Mouse (Mus musculus) liver, adult 2 months (tissue): ENCODE results near the gene Olfm1. TPM values are rescaled to one million over a fixed set of nuclear protein-coding genes. Genes with fewer than 3 reads are reported as not detected.
A peak's percentile ranks its signal among the peaks of the same experiment; 100 is the strongest.

Experiments
- DNase-seq: peaks from one replicate; pipeline ENCODE4 v3.0.0-alpha.2; 2011; ENCODE audit warnings: low read depth, low spot score; ENCODE audit errors: extremely low read depth
- H3K27ac ChIP-seq: fragments of 200-500 bp; replicated peaks from 2 replicates; pipeline ENCODE4 v1.5.1; 2012; ENCODE audit warnings: low read depth, mild to moderate bottlenecking, control low read depth, inconsistent platforms, low read length; ENCODE audit not compliant: insufficient read depth
- H3K27me3 ChIP-seq: fragments of 200-500 bp; 2 replicates; pipeline ENCODE4 v1.6.1; 2012; ENCODE audit warnings: mild to moderate bottlenecking, moderate library complexity, low read length, inconsistent platforms; ENCODE audit not compliant: control insufficient read depth, insufficient read depth
- H3K36me3 ChIP-seq: fragments of 200-500 bp; 2 replicates; pipeline ENCODE4 v1.6.1; 2012; ENCODE audit warnings: low read length, inconsistent platforms; ENCODE audit not compliant: control insufficient read depth, insufficient read depth
- H3K4me1 ChIP-seq: fragments of 200-500 bp; 2 replicates; pipeline ENCODE4 v1.6.1; 2011; ENCODE audit warnings: low read length; ENCODE audit not compliant: control insufficient read depth, insufficient read depth
- H3K4me3 ChIP-seq: fragments of 200-500 bp; 2 replicates; pipeline ENCODE4 v1.5.1; 2011; ENCODE audit warnings: low read depth, mild to moderate bottlenecking, control low read depth, low read length, moderate library complexity; ENCODE audit not compliant: insufficient read depth
- H3K79me2 ChIP-seq: fragments of 200-500 bp; 2 replicates; pipeline ENCODE4 v1.6.1; 2012; ENCODE audit warnings: inconsistent platforms, mild to moderate bottlenecking, low read length, moderate library complexity; ENCODE audit not compliant: control insufficient read depth, insufficient read depth
- H3K9ac ChIP-seq: fragments of 200-500 bp; 2 replicates; pipeline ENCODE4 v1.6.1; 2012; ENCODE audit warnings: low read depth, mild to moderate bottlenecking, control low read depth, inconsistent platforms, low read length
- CTCF ChIP-seq: fragments of 200-500 bp; IDR thresholded peaks from 2 replicates; pipeline ENCODE4 v1.5.1; 2011; ENCODE audit warnings: low read depth, low read length, control low read depth
- POLR2A ChIP-seq: fragments of 200-500 bp; IDR thresholded peaks from 2 replicates; pipeline ENCODE4 v1.6.1; 2011; ENCODE audit warnings: low read length, control low read depth; ENCODE audit not compliant: insufficient read depth; ENCODE audit errors: extremely low read depth
- WGBS: fragments of 180-500 bp; shearing (Covaris S2); methylation state at CpG from one replicate; pipeline ENCODE4 v1.1.7; 2018; 5-methylcytosine and 5-hydroxymethylcytosine counted together
- polyA plus RNA-seq: library from polyadenylated mRNA; depleted of rRNA; stranded (reverse); fragments of >200 nt; gene quantifications from 2 replicates; pipeline ENCODE4 v1.2.3, GENCODE M21; 2012; rRNA removed
- total RNA-seq: library from RNA; depleted of rRNA; stranded (reverse); fragments of >200 nt; gene quantifications from 2 replicates; pipeline ENCODE4 v1.2.3, GENCODE M21; 2014; rRNA removed

Gene Olfm1
- total RNA-seq (1.5 and 1.7 TPM in 2 replicates), polyA plus RNA-seq (2.6 and 3.4 TPM in 2 replicates)

DNA sequence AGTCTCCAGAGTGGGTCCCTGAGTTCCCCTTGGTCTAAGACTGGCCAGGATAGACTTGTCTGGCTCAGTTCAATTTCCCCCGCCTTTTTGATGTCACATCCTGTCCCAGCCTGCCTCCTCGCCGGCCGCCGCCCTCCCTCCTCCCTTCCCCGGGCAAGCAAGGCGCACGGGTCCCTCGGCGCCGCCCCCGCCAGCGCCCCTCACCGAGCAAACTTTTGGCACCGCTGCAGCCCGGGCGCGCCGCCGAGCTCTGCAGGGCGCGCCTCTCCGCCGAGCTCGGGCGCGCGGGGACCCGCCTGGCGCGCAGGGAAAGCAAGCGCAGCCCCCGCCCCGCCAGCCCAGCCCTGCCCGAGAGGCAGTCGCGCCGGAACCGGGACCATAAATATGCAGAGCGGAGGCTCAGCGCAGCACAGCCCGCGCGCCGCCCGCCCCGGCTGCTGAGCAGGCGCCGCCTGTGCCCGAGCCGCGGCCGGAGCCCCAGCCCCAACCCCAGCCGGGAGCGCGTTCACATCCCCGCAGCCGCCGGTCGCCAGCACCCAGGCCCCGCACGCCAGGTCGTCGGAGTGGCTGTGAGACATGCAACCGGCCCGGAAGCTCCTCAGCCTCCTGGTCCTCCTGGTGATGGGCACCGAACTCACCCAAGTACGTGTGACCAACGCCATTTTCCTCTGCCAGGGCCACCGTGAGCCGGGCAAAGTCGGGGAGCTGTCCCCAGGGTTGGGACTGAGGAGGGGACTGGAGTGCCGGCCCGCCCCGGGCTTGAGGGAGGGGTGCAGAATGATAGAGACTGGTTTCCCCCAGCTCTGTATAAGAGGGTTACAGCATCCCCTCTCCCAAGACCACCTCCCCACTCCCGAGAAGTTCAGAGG is at the start of gene Olfm1:
Olfm1 (plus strand) TSS at position 172 of the 869 bp plus-strand sequence.
- H3K4me1 ChIP-seq, result 0 out of 2 replicates have a peak, but pooled peaks cover 2% of the 10 kb centered on the region
- 2% methylated on average over 69 of the region's 76 CpGs for WGBS
- no peaks in the 10 kb centered on the region for H3K36me3 ChIP-seq
- H3K27me3 ChIP-seq, result peaks cover 3% of the 10 kb centered on the region
- peak within 1 kb of the TSS; percentile 60 for H3K9ac ChIP-seq
- DNase-seq, result no peak
- peak within 1 kb of the TSS; percentile 62 for H3K4me3 ChIP-seq
- no peaks in the 10 kb centered on the region for H3K79me2 ChIP-seq
- H3K27ac ChIP-seq, result no peak within 1 kb of the TSS
- no peak for TF ChIP-seq CTCF
- no peak for TF ChIP-seq POLR2A

DNA sequence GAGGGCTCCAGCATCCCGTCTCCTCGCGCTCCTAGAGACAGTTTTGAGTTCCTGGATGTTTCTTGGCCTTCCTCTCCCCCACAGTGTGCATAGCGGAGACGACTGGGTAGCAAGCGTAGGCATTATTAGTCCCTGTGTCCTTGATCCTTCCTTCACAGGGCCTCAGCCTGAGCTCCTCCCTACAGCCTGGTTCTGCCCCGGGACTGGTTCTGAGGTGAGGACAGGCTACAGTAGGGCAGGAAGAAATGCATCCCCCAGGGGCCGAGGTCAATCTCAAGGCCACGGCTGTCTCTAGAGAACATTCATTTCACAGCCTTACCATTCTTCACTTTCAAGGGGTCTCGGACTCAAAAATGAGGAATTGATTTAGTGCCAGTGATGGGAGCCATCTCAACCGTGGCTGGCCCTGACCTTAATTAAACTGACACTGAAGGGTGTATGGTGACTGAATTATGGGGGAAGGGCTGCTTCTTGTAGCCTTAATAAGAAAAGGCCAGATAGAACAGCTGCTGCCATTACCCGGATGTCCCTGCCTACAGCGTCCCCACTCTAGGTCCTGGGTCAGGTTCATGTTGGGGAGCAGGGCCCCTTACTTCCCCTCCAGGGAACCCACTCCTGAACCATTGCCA is 49.3 kb upstream of the Olfm1 start:
- H3K79me2 ChIP-seq, result no peaks in the 10 kb centered on the region
- DNase-seq, result no peak
- no peak overlapping the region for H3K4me3 ChIP-seq
- no peaks in the 10 kb centered on the region for H3K36me3 ChIP-seq
- no peak for TF ChIP-seq POLR2A
- no peak for TF ChIP-seq CTCF
- WGBS, result 80% methylated on average over 13 of the region's 13 CpGs
- no peak overlapping the region for H3K9ac ChIP-seq
- no peak overlapping the region for H3K27ac ChIP-seq
- no peaks in the 10 kb centered on the region for H3K4me1 ChIP-seq
- no peaks in the 10 kb centered on the region for H3K27me3 ChIP-seq

GRCm38 (mm10) chr2:28145702-28146101 is 47.1 kb upstream of the Olfm1 start:
- Histone ChIP-seq H3K79me2 (no peaks in the 10 kb centered on the region), H3K4me1 (no peaks in the 10 kb centered on the region), H3K36me3 (no peaks in the 10 kb centered on the region), H3K4me3 (no peak overlapping the region), H3K9ac (no peak overlapping the region), H3K27ac (no peak overlapping the region), H3K27me3 (no peaks in the 10 kb centered on the region)
- no peak for DNase-seq
- 85% methylated on average over 5 of the region's 5 CpGs for WGBS
- TF ChIP-seq CTCF (no peak), POLR2A (no peak)

GRCm38 (mm10) chr2:28146152-28146551 is 46.6 kb upstream of the Olfm1 start:
- H3K9ac ChIP-seq, result no peak overlapping the region
- WGBS, result 77% methylated on average over 4 of the region's 4 CpGs
- no peaks in the 10 kb centered on the region for H3K4me1 ChIP-seq
- no peaks in the 10 kb centered on the region for H3K27me3 ChIP-seq
- no peaks in the 10 kb centered on the region for H3K79me2 ChIP-seq
- H3K27ac ChIP-seq, result no peak overlapping the region
- H3K4me3 ChIP-seq, result no peak overlapping the region
- TF ChIP-seq POLR2A (no peak), CTCF (no peak)
- no peak for DNase-seq
- no peaks in the 10 kb centered on the region for H3K36me3 ChIP-seq

DNA sequence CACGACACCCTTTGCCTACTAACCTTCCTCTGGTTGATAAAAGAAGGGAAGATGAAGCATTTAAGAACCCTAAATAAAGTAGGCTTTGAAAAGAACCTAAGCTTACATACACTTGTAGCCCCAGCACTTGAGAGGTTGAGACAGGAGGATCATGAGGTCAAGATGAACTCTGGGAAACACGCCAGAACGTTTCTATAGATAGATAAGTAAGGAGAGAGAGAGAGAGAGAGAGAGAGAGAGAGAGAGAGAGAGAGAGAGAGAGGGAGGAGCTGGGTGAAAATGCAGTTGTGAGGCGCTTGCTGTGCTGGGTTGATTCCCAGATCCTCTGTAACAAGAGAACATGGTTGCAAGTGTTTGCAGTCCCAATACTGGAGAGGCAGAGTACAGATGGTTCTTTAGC is 46.1 kb upstream of the Olfm1 start:
- TF ChIP-seq CTCF, result no peak
- TF ChIP-seq POLR2A, result no peak
- DNase-seq, result no peak
- Histone ChIP-seq H3K27me3 (no peaks in the 10 kb centered on the region), H3K9ac (no peak overlapping the region), H3K4me3 (no peak overlapping the region), H3K27ac (no peak overlapping the region), H3K36me3 (no peaks in the 10 kb centered on the region), H3K79me2 (no peaks in the 10 kb centered on the region), H3K4me1 (no peaks in the 10 kb centered on the region)
- WGBS, result 63% methylated on average over 4 of the region's 4 CpGs
